Comparison of ENCODE assay signal across 16 mouse cellular contexts in genomic region chr1:107696858-107697257, GRCm38 (mm10).
"Had no signal": no experiment of that assay in that cellular context is flagged by ENCODE, and none has a peak within 500 bp of the region (broad histone marks: within the 10 kb centered on the region; RNA-seq: fewer than 3 reads in every experiment).

No protein-coding gene starts in this region.

- H3K27ac ChIP-seq: kidney, embryonic 15.5 days; limb, embryonic 15.5 days; liver, embryonic 12.5 days; midbrain, embryonic 12.5 days; neural tube, embryonic 15.5 days had no signal

- H3K4me1 ChIP-seq: kidney, embryonic 15.5 days; limb, embryonic 15.5 days; liver, embryonic 12.5 days; midbrain, embryonic 12.5 days; neural tube, embryonic 15.5 days had no signal

- H3K9ac ChIP-seq: kidney, embryonic 15.5 days; limb, embryonic 15.5 days; liver, embryonic 12.5 days; lung, embryonic 14.5 days; midbrain, embryonic 12.5 days; neural tube, embryonic 15.5 days had no signal

- H3K4me2 ChIP-seq: kidney, embryonic 15.5 days; limb, embryonic 15.5 days; liver, embryonic 12.5 days; lung, embryonic 14.5 days; midbrain, embryonic 12.5 days; neural tube, embryonic 15.5 days had no signal

- ATAC-seq: liver, embryonic 12.5 days had no signal

- H3K27me3 ChIP-seq: kidney, embryonic 15.5 days; limb, embryonic 15.5 days; liver, embryonic 12.5 days; midbrain, embryonic 12.5 days; neural tube, embryonic 15.5 days had no signal

- H3K9me3 ChIP-seq: kidney, embryonic 15.5 days; limb, embryonic 15.5 days; liver, embryonic 12.5 days; midbrain, embryonic 12.5 days; neural tube, embryonic 15.5 days had no signal

- H3K36me3 ChIP-seq: kidney, embryonic 15.5 days; limb, embryonic 15.5 days; liver, embryonic 12.5 days; midbrain, embryonic 12.5 days; neural tube, embryonic 15.5 days had no signal

- H3K4me3 ChIP-seq: kidney, embryonic 15.5 days; limb, embryonic 15.5 days; liver, embryonic 12.5 days; midbrain, embryonic 12.5 days; myocyte; neural tube, embryonic 15.5 days had no signal

- DNase-seq: kidney, adult 2 months; kidney, postnatal 14 days; lung, embryonic 14.5 days; lung, postnatal 10 days; lung, postnatal 4 days; right cerebral cortex, adult 18-20 months; right cerebral cortex, postnatal 25 days; spleen, adult 18-20 months; thymus, adult 18-20 months; thymus, postnatal 14 days had no signal
